Mouse (Mus musculus) cerebellum, adult 2 months (tissue): Measurements from ENCODE around the gene Sf3a2.

Experiments
- CTCF ChIP-seq: fragments of 200-500 bp; IDR thresholded peaks from 2 replicates; pipeline ENCODE4 v1.5.1; 2011; ENCODE audit warnings: low read depth, mild to moderate bottlenecking, control low read depth, low read length, moderate library complexity, borderline replicate concordance; ENCODE audit not compliant: insufficient read depth
- POLR2A ChIP-seq: fragments of 200-500 bp; IDR thresholded peaks from 2 replicates; pipeline ENCODE4 v1.6.1; 2011; ENCODE audit warnings: low read length, control low read depth, borderline replicate concordance; ENCODE audit not compliant: insufficient read depth

- TF ChIP-seq CTCF (no peak), POLR2A (no peak)
These were observed 21.4 kb downstream of the Sf3a2 start for GRCm38 (mm10) chr10:80819406-80819805.
